Mouse (Mus musculus) myocyte (in vitro differentiated cells): ENCODE data around the gene Vsig10.

Experiments used
- CEBPB ChIP-seq: IDR thresholded peaks from 2 replicates; pipeline ENCODE4 v1.6.1; 2011; ENCODE audit warnings: mild to moderate bottlenecking, moderate library complexity; ENCODE audit not compliant: poor library complexity, insufficient read depth, severe bottlenecking
- MAX ChIP-seq: IDR thresholded peaks from one replicate; pipeline ENCODE4 v1.6.1; 2011; ENCODE audit warnings: low read depth, mild to moderate bottlenecking, control low read depth
- MYOD1 ChIP-seq, 3 experiments: IDR thresholded peaks; one replicate each; pipeline ENCODE4 v1.6.1; 2011; ENCODE audit warnings: control low read depth in 2 of 3, low read depth in 2 of 3, mild to moderate bottlenecking in 2 of 3, moderate library complexity in 1 of 3; ENCODE audit not compliant: insufficient read length in 2 of 3, control insufficient read depth in 1 of 3
- POLR2A ChIP-seq: IDR thresholded peaks from one replicate; pipeline ENCODE4 v1.6.1; 2011; ENCODE audit warnings: low read depth, mild to moderate bottlenecking, control low read depth, moderate library complexity; ENCODE audit not compliant: insufficient read length
- POLR2AphosphoS2 ChIP-seq: IDR thresholded peaks from one replicate; pipeline ENCODE4 v1.6.1; 2011; ENCODE audit warnings: low read depth, control low read depth; ENCODE audit not compliant: insufficient read length
- USF1 ChIP-seq: IDR thresholded peaks from one replicate; pipeline ENCODE4 v1.6.1; 2011; ENCODE audit warnings: low read depth, mild to moderate bottlenecking, control low read depth, moderate library complexity

DNA sequence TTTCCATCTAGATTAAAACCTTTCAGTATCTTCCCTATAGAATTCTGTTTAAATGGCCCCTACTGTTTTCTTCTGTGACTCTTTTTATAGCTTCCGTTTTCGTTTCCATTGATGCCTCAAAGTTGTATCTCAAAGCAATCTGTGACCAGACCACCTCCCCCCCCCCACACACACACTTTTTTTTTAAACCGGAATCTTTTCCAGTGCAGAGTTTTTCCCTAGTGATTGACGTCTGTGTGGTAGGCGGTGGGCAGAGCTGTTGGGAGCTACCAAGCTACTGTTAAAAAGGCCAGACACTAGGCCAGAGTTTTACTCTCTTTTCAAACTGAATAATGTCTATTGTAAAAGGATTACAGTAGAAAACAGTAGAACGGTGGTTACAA, 39.4 kb downstream of the Vsig10 start:
- TF ChIP-seq POLR2A (no peak), MAX (no peak), USF1 (no peak), CEBPB (no peak), POLR2AphosphoS2 (no peak), MYOD1 (IDR thresholded peaks at IDR 0.05; ENCODE audit: control insufficient read depth in 1 of 3, insufficient read length in 2 of 3, low read depth in 2 of 3) (no peak)
